Mouse (Mus musculus) CH12.LX (cell line): Measurements from ENCODE around the gene Dnajc4. TPM values are rescaled to one million over a fixed set of nuclear protein-coding genes. Genes with fewer than 3 reads are reported as not detected.
A peak's percentile ranks its signal among the peaks of the same experiment; 100 is the strongest.

Source experiments
- DNase-seq: peaks from one replicate; pipeline ENCODE4 v3.0.0-alpha.2; 2013; ENCODE audit errors: extremely low read depth
- H3K27ac ChIP-seq: 2 replicates; pipeline ENCODE4 v1.5.1; 2012; ENCODE audit warnings: low read depth, mild to moderate bottlenecking, control low read depth, moderate library complexity; ENCODE audit not compliant: insufficient read depth
- H3K27me3 ChIP-seq: replicated peaks from 2 replicates; pipeline ENCODE3; 2012; ENCODE audit warnings: inconsistent platforms
- H3K36me3 ChIP-seq, 2 experiments: replicated peaks in 1 of 2; 2 replicates each; pipeline versions ENCODE3 to v1.6.1; 2012; ENCODE audit warnings: inconsistent platforms in 1 of 2, low read length in 1 of 2, mild to moderate bottlenecking in 1 of 2, mixed read lengths in 1 of 2, moderate library complexity in 1 of 2; ENCODE audit not compliant: control insufficient read depth in 1 of 2, insufficient read depth in 1 of 2
- H3K4me1 ChIP-seq, 2 experiments: 2 replicates each; pipeline ENCODE4 v1.6.1; 2012; ENCODE audit warnings: inconsistent platforms in 1 of 2, moderate library complexity in 1 of 2; ENCODE audit not compliant: insufficient read depth in 2 of 2, control insufficient read depth in 1 of 2
- H3K4me2 ChIP-seq: 2 replicates; pipeline ENCODE4 v1.6.1; 2012; ENCODE audit warnings: low read depth, mild to moderate bottlenecking, control low read depth; ENCODE audit not compliant: poor library complexity, insufficient read depth, severe bottlenecking
- H3K4me3 ChIP-seq, 3 experiments: fragments of 150-350 bp in 1 of 3; sonication (generic) in 1 of 3; replicated peaks in 1 of 3; 2 replicates each; pipeline versions ENCODE3 to v1.5.1; 2011 to 2012; ENCODE audit warnings: low read depth in 2 of 3, low read length in 2 of 3, mild to moderate bottlenecking in 2 of 3, moderate library complexity in 2 of 3, control low read depth in 1 of 3, improper control_type of control experiment in 1 of 3, inconsistent platforms in 1 of 3, mixed read lengths in 1 of 3; ENCODE audit not compliant: poor library complexity in 1 of 3
- H3K79me2 ChIP-seq: replicated peaks from 2 replicates; pipeline ENCODE4 v1.6.1; 2012; ENCODE audit warnings: mild to moderate bottlenecking, moderate library complexity; ENCODE audit not compliant: control insufficient read depth, poor library complexity, insufficient read depth, severe bottlenecking; ENCODE audit errors: extremely low read depth
- H3K9ac ChIP-seq: 2 replicates; pipeline ENCODE4 v1.6.1; 2012; ENCODE audit warnings: low read depth, mild to moderate bottlenecking, control low read depth, moderate library complexity; ENCODE audit not compliant: insufficient read depth
- H3K9me3 ChIP-seq: replicated peaks from 2 replicates; pipeline ENCODE3; 2012; ENCODE audit warnings: low read length, inconsistent platforms, mixed read lengths
- CHD1 ChIP-seq: IDR thresholded peaks from 2 replicates; pipeline ENCODE4 v1.6.1; 2012; ENCODE audit warnings: low read depth, low read length, improper control_type of control experiment, inconsistent platforms
- CHD2 ChIP-seq: IDR thresholded peaks from 2 replicates; pipeline ENCODE4 v1.6.1; 2011; ENCODE audit warnings: low read length, improper control_type of control experiment
- CTCF ChIP-seq, 2 experiments: IDR thresholded peaks in 1 of 2; conservative IDR thresholded peaks in 1 of 2; 2 replicates each; pipeline ENCODE4 v1.5.1; 2011 to 2012; ENCODE audit warnings: low read depth in 2 of 2, low read length in 2 of 2, improper control_type of control experiment in 1 of 2, inconsistent platforms in 1 of 2, mild to moderate bottlenecking in 1 of 2, moderate library complexity in 1 of 2
- IRF4 ChIP-seq: IDR thresholded peaks from 2 replicates; pipeline ENCODE4 v1.6.1; 2014; ENCODE audit warnings: low read depth, mild to moderate bottlenecking, inconsistent platforms, low read length, improper control_type of control experiment
- JUN ChIP-seq: IDR thresholded peaks from 2 replicates; pipeline ENCODE4 v1.6.1; 2011; ENCODE audit warnings: low read depth, mild to moderate bottlenecking, low read length, improper control_type of control experiment, moderate library complexity; ENCODE audit not compliant: insufficient read depth
- JUND ChIP-seq: conservative IDR thresholded peaks from 2 replicates; pipeline ENCODE4 v1.6.1; 2011; ENCODE audit warnings: low read depth, low read length, improper control_type of control experiment
- MAX ChIP-seq: IDR thresholded peaks from 2 replicates; pipeline ENCODE4 v1.6.1; 2011; ENCODE audit warnings: low read length, improper control_type of control experiment
- MAZ ChIP-seq: IDR thresholded peaks from 2 replicates; pipeline ENCODE4 v1.6.1; 2012; ENCODE audit warnings: low read depth, mild to moderate bottlenecking, inconsistent platforms, low read length, improper control_type of control experiment, moderate library complexity
- MEF2A ChIP-seq: IDR thresholded peaks from 2 replicates; pipeline ENCODE4 v1.6.1; 2014; ENCODE audit warnings: low read depth, mild to moderate bottlenecking, inconsistent platforms, low read length, improper control_type of control experiment, borderline replicate concordance
- MXI1 ChIP-seq: IDR thresholded peaks from 2 replicates; pipeline ENCODE4 v1.6.1; 2011; ENCODE audit warnings: mild to moderate bottlenecking, low read depth, low read length, improper control_type of control experiment
- NRF1 ChIP-seq: IDR thresholded peaks from 2 replicates; pipeline ENCODE4 v1.6.1; 2014; ENCODE audit warnings: low read depth, mild to moderate bottlenecking, inconsistent platforms, low read length, improper control_type of control experiment, moderate library complexity
- PAX5 ChIP-seq: IDR thresholded peaks from 2 replicates; pipeline ENCODE4 v1.6.1; 2012; ENCODE audit warnings: low read length, inconsistent platforms, mixed read lengths
- POLR2AphosphoS2 ChIP-seq: IDR thresholded peaks from 2 replicates; pipeline ENCODE4 v1.6.1; 2011; ENCODE audit warnings: low read depth, low read length, improper control_type of control experiment
- RAD21 ChIP-seq: IDR thresholded peaks from 2 replicates; pipeline ENCODE4 v1.6.1; 2011; ENCODE audit warnings: low read depth, mild to moderate bottlenecking, low read length, improper control_type of control experiment, moderate library complexity
- SIN3A ChIP-seq: IDR thresholded peaks from 2 replicates; pipeline ENCODE4 v1.6.1; 2012; ENCODE audit warnings: low read length, improper control_type of control experiment, inconsistent platforms
- TBP ChIP-seq: conservative IDR thresholded peaks from 2 replicates; pipeline ENCODE4 v1.6.1; 2011; ENCODE audit warnings: low read depth, low read length, improper control_type of control experiment
- TCF12 ChIP-seq: IDR thresholded peaks from 2 replicates; pipeline ENCODE4 v1.6.1; 2014; ENCODE audit warnings: low read depth, mild to moderate bottlenecking, inconsistent platforms, low read length, improper control_type of control experiment
- UBTF ChIP-seq: IDR thresholded peaks from 2 replicates; pipeline ENCODE4 v1.6.1; 2012; ENCODE audit warnings: low read depth, mild to moderate bottlenecking, inconsistent platforms, low read length, improper control_type of control experiment, moderate library complexity
- USF2 ChIP-seq: conservative IDR thresholded peaks from 2 replicates; pipeline ENCODE4 v1.6.1; 2011; ENCODE audit warnings: low read depth, low read length, improper control_type of control experiment
- ZMIZ1 ChIP-seq: IDR thresholded peaks from 2 replicates; pipeline ENCODE4 v1.6.1; 2012; ENCODE audit warnings: low read depth, mild to moderate bottlenecking, inconsistent platforms, low read length, improper control_type of control experiment
- ZNF384 ChIP-seq: IDR thresholded peaks from 2 replicates; pipeline ENCODE4 v1.6.1; 2012; ENCODE audit warnings: low read depth, low read length, improper control_type of control experiment, inconsistent platforms
- dilution Hi-C: fragments of 300-500 bp; cut with MboI; formaldehyde crosslinking; loops from 2 replicates; pipeline ENCODE4 v1.14.3; 2020; ENCODE audit warnings: low sequenced_read_pairs; ENCODE audit not compliant: extremely low pct_unique_long_range_greater_than_20kb, extremely low pct_ligation_motif_present
- in situ Hi-C: fragments of 300-500 bp; cut with MboI; formaldehyde crosslinking; loops from 3 replicates; pipeline ENCODE4 v1.14.3; 2019; ENCODE audit warnings: low sequenced_read_pairs, low pct_ligation_motif_present, low pct_unique_long_range_greater_than_20kb, mixed read lengths
- polyA plus RNA-seq: library from polyadenylated mRNA; unstranded; fragments of >175 nt; gene quantifications from 2 replicates; pipeline ENCODE4 v1.2.1, GENCODE M21; 2012; ENCODE audit warnings: low read depth; ENCODE audit not compliant: insufficient read length
- total RNA-seq, 2 experiments: library from RNA; depleted of rRNA; stranded (reverse); fragments of 300-350 nt in 1 of 2; fragments of >200 nt in 1 of 2; gene quantifications; 2 replicates each; pipeline ENCODE4 v1.2.3; 2012 to 2014

The Dnajc4 gene
- total and polyA plus RNA-seq, 3 experiments = 6.2 to 13.9 (median 11.2) TPM

DNA sequence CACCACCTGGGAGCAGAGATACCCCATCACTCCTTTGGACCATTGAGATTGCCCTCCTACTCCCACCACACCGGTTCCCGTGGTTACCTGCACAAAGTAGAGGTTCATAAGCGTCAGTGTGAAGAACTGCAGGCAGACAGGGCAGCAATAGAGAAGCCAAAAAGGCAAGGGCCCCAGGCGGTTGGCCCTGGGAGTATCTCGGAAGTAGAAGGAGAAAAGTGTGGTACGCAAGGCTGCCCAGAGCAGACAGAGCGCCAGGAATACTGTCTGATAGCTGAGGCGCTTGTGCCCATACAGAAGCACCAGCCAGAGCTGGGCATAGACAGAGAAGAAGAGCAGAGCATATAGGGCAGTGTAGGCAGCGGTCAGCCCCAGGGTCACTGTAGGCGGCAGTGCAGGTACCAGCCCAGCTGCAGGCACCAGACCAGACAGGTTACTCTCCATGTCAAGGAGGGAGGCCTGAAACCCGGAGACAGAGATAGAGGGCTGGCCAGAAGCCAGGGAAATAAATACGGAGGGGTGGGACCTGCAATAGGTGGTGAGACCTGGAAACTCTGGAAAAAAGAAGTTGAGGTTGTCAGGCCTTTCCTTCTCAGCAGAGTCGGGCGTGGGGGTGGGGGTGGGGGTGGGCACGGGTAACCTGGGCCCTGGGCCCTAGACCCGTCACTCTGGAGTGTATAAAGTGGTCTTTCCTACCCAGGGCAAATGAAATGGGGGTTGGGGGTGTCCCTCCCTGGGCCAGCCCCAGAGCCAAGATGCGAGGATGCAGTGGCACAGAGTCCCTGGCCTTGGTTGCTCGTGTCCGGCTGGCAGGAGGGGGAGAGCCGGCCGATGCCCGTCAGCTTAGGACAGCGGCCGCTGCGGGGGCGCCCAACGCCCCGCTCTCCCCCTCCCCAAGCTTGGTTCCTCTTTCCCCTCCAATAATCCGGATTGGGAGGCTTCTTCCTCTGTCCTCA lies 51.7 kb downstream of the Dnajc4 start:
- Histone ChIP-seq H3K9me3 (no peaks in the 10 kb centered on the region), H3K27me3 (no peaks in the 10 kb centered on the region), H3K36me3 (peaks cover 0 to 22% of the 10 kb centered on the region in 2 experiments), H3K4me2 (peak overlapping the region; percentile 80), H3K9ac (peak overlapping the region; percentile 77), H3K27ac (no peak overlapping the region), H3K4me1 (peaks cover 6 to 24% of the 10 kb centered on the region in 2 experiments), H3K79me2 (no peaks in the 10 kb centered on the region), H3K4me3 (peak overlapping the region; percentile 71 to 78 (median 77))
- no peak for DNase-seq
- dilution Hi-C loops (no loop called here), in situ Hi-C loops (no loop called here)
- no peak for TF ChIP-seq TCF12
- no peak for TF ChIP-seq SIN3A
- no peak for TF ChIP-seq RAD21
- no peak for TF ChIP-seq JUN
- TF ChIP-seq UBTF = no peak
- TF ChIP-seq PAX5 = no peak
- no peak for TF ChIP-seq CHD1
- TF ChIP-seq MAX = no peak
- TF ChIP-seq NRF1 = no peak
- no peak for TF ChIP-seq IRF4
- no peak for TF ChIP-seq CTCF (conservative IDR thresholded peaks at IDR 0.05 in 1 of 2, IDR thresholded peaks at IDR 0.05 in 1 of 2; ENCODE audit: low read depth in 2 of 2, low read length in 2 of 2)
- TF ChIP-seq CHD2 = no peak
- TF ChIP-seq ZNF384 = no peak
- TF ChIP-seq TBP = no peak
- no peak for TF ChIP-seq POLR2AphosphoS2
- TF ChIP-seq MAZ = no peak
- no peak for TF ChIP-seq MXI1

DNA sequence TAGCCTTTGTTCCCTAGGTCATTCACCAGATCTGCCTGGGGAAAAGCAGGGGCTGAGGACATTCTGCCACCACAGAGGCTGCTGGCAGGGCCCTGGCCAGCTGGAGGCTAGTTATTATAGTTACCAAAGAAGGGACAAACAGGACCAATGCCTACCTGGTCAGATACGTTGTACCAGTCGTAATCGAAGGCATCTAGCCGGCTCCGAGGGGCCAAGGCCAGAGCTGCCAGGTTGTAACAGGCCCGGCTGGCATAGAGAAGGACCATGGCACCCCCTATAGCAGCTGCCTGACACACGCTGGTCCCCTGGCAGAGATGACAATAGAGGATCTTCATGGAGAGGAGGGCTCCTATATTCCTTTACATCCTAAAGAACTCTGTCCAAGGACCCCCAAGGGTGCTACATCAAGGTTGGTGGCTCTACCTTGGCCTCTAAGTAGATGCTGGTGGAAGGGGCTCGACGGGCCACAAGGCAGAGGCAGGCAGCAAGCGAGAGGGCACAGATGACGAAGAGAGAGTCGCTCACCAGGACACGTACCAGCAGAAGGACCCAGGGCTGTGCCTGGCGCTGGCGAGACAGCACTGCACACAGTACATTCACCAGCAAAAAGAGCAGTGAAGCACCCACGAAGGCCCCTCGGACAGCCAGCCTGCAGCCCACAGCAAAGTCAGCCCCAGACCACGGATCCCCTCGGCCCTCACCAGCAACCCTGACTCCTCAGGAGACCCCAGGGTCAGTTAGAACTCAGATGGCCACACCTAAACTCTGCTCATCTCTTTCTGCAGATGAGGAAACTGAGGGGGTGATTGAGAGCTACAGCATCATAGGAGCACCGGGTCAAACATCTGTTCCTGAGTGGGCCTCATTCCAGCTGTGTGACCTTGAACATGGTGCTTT lies 53.0 kb downstream of the Dnajc4 start:
- Histone ChIP-seq H3K79me2 (no peaks in the 10 kb centered on the region), H3K4me2 (no peak overlapping the region), H3K4me1 (peaks cover 6 to 24% of the 10 kb centered on the region in 2 experiments), H3K9me3 (no peaks in the 10 kb centered on the region), H3K9ac (no peak overlapping the region), H3K27me3 (no peaks in the 10 kb centered on the region), H3K36me3 (peaks cover 0 to 16% of the 10 kb centered on the region in 2 experiments), H3K4me3 (no peak overlapping the region), H3K27ac (no peak overlapping the region)
- no peak for TF ChIP-seq USF2
- TF ChIP-seq ZMIZ1 = no peak
- TF ChIP-seq ZNF384 = no peak
- TF ChIP-seq JUND = no peak
- TF ChIP-seq MEF2A = no peak
- in situ Hi-C loops (loop anchor here (5.0 kb wide), 1 partner anchor 83 kb away; no protein-coding TSS in a partner anchor), dilution Hi-C loops (no loop called here)
- no peak for DNase-seq
